Mouse (Mus musculus): ENCODE data around the gene Mrgpra1.

DNA sequence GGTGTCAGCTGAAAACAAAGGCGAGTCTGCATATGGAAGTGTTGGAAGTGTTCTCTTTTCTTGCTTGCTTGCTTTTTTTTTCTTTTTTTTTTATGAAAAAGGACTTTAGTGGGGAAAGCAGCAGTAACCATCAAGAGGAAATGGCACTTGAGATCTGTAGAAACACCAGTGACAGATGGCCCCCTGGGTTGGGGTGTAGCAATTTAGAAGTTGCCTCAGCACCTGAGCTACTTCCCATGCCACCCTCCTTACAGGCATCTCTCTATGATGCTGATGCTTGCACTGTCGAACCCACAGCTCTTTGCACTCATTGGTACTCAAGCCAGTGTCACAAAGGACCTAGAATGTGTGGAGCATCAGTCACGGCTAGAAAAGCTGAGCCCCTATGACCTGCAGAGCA is 5.6 kb downstream of the Mrgpra1 start:
- no peak for TF ChIP-seq CTCF (IDR thresholded peaks at IDR 0.05; ENCODE audit: low read depth)
- TF ChIP-seq EP300 (IDR thresholded peaks at IDR 0.05; ENCODE audit: low read depth) = no peak
